Mouse (Mus musculus) mesoderm, embryonic 11.5 days (tissue): ENCODE data around the gene Amot.

Experiments used
- DNase-seq: peaks from one replicate; pipeline ENCODE4 v3.0.0-alpha.2; 2012; ENCODE audit warnings: low read depth, low spot score

Amot gene

DNA sequence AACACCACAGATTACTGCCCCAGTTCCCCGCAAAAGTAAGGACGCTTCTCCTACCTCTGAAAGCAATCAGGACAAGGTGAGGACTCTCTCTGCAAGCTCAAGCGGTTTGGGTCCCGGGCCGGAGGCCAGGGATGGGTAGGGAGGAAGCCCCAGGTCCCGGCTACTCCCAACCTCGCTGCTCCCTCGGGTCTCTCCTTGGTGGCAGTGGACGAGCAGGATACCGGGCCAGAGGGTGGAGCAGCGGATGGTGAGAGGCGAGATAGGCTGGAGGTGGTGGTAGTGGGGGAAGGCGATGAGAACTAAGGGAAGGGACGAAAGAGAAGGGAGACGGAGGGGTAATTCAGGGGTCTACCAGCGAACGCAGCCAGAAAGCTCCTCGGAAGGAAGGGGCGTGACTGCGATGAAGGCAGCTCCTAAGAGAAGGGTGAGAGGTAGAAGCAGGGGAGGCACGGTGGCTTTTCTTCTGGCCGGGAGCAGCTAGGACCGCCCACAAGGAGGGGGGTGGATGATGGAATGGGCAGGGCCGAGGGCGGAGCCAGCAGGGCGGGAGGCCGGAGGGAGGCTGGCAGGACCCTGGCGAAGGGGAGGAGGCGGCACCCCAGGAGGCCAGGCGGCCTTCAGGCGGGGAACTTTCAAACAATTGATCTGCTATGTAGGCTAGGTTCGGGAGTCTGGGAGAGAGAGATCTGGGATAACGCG, at the start of gene Amot:
Amot (minus strand) TSS at position 465 of the 699 bp plus-strand sequence.
- peak; percentile 89 for DNase-seq

DNA sequence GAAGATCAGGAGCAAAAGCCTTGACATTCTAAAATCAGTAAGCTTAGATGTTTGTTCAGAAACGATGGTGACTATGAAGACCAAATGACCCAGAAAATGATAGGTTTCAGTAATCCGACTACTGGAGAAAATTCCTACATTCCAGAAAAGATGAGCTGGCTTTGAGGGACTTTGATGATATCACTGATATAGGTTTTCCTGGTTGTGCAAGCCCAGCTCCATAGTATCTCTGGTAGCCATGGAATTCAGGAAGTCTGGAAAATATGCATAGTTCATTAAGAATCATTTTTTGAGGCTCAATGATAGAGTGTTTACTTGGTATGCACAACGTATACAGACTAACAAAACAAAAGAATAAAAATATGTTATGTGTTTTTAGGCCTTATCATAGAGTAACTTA, 40.1 kb upstream of the Amot start:
- no peak for DNase-seq

DNA sequence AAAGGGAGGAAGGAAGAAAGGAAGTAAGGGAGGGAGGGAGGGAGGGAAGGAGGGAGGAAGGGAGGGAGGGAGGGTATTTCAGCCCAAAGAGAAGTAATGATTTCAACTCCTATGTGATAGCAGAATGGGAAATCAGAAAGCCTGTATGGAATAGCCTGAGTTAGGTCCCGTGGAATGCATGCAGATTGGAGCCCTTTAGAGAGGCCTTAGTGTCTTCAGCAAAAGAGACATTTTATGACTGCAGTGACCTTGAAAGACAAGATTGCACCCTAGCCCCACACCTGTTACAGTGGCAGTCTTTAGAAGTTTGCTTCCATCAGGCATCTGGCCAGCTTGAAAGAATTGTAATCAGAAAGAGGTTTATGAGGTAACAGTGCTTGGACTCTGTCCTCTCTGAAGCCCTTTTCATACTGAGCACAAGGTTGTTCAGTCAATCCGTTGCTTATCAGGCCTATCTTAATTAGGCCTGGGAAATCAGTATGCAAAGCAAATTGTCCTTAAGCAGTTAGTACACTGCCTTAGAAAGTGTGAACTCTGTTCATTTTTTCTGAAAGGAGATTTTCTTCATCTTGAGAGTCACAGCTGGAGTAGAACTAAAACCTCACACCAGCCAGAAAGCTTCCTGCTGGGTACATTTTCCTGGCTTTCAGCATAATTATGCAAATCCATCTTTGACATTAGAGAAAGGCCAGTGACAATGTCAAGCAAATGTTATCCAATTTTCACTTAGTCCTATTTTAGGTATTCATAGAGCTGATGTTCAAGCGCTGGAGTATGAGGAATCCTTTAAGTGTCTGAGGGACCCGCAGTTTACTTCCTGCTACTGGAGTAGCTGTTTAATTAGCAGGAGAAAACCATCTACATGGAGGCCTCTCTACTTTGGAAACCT, 38.9 kb upstream of the Amot start:
- no peak for DNase-seq

DNA sequence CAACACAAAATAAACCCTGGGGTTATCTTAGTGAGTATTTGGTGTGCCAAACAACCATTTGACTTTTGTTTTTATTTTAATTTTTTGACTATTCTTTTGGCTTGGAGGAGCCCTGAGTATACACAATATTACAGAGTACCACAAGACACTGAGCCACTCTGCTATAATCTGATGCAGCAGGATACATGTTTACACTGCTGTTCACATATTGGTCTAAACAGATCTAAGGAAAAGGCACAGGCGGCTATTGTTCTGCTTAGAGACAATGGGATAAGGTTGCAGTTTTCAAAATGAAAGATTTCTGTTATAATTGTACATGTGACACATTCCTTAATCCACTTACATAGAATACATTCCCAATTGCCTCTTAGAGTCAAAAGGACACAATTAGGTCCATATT, 36.1 kb upstream of the Amot start:
- no peak for DNase-seq

DNA sequence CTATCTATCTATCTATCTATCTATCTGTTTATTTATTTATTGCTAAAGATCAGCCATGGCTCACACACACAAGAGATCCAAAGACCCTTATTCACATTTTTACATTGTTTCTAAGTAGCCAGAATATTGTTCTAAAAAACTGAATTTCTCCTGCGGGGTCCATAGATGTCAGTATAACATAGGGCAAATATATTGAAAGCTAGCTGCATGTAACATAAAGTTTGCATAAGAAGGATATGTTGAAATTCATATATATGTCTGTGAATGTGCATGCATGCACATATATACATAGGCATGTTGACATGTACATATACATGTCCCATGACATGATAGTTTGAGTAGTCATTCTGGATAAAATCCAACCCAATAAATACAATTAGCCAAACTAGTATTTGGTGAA, 35.3 kb upstream of the Amot start:
- DNase-seq, result no peak

DNA sequence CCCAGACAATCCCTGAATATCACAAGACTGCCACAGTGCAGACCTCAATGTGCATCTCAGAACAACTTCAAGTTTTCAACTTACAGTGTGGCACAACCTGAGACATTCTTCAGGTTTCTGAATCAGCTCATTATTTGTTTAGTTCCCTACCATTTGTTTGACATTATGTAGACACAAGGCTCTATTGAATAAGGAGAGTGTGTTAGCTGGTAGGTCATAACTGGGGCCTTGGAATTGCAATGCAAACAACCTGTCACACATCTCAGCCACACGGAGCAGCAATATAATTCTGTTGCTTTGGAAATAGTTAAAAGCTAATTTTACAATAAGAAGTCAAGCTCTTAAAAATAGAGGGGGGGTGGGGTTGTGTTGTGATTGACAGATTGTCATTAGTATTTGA, 24.6 kb upstream of the Amot start:
- no peak for DNase-seq

DNA sequence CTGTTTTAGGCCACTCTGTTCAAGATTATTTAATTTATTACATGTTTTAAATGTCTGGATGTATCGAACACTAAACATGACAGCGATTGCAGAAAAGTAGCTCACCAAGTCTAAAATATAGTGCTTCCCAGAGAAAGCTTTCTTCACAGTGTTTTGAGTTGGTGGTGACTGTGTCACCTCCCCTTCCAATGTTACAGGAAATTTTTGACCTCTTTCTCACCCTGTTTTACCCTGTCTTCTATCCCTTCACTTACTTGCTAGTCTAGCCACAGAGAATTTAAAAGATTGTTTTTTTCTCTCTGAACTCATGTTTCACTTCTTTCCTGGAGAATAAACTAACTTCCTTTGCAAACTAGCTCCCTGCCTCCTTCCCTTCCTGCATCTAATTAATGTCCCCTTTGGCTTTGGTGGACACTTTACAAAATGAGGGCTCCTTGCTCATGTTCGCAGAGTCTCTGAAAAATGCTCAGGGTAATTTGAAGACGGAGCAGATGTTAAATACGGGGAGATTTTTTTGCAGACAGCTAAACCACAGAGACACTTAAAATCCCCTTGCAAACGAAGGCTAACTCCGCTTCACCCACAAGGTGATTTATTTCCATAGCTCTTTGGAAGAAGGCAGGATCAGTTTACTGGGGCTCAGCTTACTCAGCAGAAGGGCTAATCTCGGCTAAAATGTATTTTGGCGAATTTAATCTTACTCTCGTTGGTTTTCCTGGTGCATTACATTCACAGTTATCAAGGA, 11.5 kb upstream of the Amot start:
- DNase-seq, result peak; percentile 28

DNA sequence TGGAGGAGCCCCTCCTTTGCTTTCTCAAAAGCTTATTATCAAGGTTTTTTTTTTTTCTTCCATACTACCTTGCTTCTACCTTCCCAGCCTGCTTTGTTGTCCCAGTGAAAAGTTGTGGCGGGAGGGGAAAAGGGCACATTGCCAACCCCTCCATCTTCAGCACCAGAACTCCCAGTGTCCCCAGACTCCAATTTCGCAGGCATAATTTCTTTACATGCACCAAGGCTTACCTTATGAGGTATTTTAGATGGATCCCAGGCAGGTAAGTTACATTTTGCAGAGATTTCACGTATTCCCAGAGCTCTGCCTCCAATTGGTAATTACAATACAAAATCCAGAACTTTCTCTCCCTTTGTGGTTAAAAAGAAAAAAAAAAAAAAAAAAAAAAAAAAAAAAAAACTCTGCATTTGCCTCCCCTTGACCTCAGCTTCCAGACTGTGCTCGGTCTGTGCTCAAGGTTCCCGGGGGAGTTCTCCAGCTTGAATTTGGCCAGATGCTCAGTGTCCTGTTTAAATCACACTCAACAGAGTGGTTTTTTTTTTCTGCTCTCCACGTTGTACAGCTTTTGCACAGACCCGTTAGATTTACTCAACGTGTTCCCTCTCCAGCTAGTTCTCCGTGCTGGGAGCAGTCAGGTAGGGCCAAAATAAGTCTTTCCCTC, 10.6 kb upstream of the Amot start:
- peak; percentile 41 for DNase-seq

DNA sequence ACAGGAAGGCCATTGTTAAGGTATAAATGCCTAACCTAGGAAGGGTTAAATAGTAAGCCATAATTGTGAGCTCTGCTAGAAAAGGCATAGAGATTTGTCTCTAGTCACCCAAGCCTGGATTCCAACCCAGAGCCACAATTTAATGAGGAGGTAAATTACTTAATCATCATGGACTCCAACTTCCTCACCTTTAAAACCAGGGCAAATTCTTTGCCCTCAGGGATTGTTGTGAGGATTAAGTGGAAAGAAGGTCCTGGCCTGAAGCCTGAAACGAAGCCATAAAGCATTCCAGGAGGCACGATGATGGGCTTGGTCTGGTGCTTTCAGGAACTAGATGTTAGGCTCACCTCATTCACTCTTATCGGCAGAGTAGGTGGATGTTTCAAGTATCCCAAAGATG, 5.7 kb upstream of the Amot start:
- DNase-seq, result no peak

DNA sequence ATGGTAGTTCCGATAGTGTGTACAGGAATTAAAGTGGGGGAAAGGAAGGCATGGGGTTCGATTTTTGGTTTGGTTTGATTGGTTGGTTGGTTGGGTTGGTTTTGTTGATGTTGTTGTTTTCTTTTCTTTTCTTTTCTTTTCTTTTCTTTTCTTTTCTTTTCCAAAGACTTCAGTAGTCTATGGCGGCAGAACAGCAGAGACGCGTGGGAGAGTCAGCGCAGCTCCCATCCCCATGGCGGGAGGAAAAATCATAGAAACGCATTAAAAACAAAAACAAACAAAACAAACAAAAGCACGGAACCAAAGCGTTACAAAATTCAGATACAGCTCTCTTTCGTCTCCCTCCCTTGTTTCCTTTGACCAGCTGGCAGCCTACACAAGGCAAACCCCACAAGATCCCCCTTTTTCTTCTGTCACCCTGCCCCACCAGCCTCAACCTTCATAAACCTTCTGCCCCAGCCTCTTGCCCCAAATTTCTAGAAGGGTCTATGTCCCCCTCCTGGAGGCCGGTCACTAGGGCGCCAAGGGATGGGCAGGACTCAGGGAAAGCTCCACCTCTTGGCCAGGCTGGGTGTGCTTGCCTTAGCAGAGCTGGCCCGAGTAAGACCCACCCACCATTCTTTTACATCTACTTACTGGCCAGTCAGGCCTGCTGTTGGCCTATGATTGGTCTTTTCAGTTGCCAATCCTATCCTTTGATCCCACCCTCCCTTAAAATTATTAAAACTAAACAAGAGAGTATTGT, 648 bp upstream of the Amot start:
- DNase-seq, result peak; percentile 77

DNA sequence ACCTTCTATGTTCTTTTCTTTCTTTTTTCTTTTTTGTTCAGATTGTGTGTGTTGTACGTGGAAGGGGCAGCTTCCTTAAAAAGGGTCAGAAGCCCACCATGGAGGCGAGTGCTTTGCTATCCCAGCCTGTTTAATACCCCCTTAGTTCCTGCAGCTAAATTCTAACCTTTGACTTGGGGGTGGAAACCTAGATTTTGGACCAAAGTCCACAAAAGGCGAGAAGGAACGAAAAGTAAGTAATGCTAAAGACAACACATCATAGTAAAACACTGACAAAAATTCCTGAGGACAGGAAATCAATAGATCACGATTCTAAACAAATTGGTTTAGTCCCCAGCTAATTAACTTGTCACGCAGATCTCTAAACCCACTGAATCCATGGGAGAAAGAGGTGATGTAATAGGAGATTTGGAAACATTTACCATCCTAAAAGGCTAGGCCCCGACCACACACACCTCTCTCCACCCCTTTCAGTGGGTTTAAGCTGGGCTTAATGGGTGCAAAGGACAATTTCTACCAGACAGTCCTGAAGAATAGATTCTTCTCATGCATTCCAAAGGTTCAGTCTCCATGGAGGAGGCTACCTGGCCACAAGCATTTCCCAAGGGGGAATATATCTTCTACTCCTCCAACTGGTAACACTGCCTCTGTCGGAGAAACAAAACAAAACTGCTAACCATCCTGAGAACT, 3.2 kb downstream of the Amot start:
- DNase-seq, result no peak

DNA sequence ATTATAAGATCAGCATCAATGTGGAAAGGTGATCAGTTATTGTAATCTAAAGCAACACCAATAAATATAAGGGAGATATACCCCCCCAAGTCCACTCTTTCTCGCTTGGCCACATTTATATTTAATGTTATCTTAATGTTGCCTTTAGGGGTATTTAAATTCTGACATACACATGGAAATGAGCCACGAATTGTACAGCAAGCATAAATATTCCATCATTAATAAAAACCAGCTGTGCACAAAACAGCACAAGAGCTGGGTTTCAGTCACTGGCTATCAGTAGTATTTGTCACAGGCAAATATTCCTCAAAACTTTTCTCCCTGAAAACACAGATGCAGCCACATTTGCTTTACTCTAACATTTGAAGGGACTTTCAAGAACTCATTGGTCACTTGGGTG, 5.9 kb downstream of the Amot start:
- no peak for DNase-seq

DNA sequence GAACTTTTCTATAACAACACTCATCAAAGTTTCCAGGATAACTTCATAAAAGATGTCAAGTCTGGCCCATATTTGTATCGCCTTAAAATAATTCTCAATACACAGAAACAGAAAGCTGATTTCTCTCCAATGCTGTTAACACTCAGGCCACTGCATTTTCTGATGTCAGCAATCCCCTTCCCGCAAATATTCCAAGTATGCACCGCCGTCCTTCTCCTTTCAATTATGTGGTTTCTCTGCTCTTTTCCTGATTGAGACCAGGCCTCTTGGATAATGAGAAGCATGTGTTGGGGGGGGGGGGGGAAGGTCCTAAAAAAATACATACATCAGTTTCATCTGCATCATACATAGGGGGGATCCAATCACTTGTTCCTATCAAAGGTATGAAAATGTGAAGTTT, 6.3 kb downstream of the Amot start:
- DNase-seq, result peak; percentile 44

DNA sequence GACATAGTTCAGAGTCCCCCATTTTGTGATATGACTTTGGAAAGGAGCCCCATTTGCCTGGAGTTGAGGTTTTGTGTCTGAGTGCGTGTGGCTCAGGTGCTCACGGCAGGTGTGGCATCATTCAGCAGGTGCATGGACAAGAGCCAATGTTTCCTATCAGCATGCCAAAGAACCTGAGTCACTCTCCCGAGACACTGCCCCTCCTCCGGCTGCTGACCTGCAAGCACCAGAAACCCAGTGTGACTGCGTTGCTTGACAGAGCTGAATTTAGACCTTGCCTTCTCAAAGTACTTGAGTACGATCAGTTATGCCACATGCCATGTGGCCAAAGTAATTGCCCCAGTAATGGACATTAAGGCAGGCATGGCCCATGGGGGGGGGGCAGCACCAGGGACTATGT, 7.5 kb downstream of the Amot start:
- DNase-seq, result no peak

DNA sequence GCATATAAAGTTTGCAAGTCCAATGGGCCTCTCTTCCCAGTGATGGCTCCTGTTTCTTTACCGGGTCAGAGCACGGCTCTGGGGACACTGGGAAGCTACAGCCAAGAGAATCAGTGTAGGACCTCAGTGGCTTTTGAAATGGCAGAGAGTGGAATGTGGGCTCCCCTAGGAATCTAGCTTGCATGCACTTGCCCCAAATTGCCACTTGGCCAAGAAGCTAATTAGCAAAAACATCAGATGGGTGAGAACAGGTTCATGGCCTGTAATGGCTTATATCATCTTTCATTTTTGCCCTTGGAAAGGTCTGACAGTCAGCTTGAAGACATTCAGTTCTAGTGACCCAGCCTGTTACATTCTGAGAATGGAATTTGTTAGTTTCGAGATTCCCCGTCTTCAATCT, 9.6 kb downstream of the Amot start:
- no peak for DNase-seq

DNA sequence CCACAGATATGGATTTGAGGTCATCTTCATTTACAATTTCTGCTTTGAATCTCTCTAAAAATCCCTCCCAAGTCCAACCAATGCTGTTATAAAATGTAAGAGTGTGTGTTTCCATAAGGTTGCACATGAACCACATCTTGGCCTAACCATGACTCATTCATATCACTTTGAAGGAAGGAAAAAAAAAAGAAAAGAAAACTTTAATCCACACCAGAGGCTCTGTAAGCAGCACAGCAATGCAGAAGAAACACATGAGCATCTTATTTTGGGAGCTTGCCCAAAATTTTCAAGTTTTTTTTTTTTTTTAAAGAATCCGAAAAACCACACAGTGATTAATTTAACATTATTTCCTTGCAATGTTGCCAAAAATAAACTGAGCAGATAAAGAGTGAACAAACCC, 14.2 kb downstream of the Amot start:
- DNase-seq, result no peak

DNA sequence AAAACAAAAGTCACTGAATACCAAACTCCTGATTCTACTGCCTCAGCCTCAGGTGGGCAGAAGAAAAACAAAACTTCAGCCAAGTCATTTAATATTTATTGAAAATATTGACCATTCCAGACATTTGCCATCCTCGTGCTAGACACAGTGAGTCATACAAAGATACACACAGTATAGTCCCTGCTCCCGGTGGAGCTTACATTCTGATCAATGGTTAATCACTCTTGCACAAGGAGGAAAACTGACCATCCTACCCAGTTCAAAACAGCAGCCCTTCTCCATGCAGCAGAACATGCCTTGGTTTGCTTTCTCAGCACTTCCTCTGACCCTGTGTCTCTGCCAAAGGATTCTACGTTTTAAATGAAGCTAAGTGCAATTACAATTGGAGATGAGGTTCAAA, 14.6 kb downstream of the Amot start:
- no peak for DNase-seq

DNA sequence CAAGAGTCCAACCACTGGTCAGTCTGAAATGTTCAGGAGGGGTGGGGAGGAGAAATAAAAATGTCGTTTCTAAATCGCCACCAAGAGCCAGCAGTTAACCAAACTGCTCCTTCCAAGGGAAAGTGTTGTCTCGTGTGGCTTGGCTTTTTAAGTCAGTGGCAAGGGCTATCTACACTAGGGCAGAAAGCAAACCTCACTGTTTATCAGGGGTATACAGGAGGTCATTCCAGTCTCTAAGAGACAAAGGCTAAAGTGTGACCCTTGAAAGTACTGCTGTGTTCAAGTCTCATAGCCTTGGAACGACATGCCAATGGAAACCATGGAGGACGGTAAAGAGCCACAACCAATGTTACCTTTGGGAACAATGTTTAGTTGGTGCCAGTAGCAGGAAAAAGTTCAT, 15.0 kb downstream of the Amot start:
- DNase-seq, result no peak

DNA sequence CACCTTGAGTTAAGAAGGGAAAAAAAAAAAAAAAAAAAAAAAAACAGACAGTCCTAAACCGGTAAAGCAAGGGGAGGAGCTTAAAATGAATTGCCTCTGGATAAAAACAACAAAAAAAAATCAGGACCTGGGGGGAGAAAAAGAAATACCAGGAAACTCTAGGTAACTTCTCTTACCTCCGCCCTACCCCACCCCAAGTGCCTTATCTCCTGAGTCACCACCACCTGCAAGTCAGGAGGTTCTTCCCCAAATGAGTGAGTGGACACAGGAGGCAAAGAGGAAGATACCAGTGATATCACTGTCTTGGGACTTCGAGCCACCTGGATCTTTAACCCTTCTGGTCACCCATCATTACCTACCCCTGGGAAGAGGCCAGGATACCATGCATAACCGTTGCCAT, 19.5 kb downstream of the Amot start:
- DNase-seq, result no peak

DNA sequence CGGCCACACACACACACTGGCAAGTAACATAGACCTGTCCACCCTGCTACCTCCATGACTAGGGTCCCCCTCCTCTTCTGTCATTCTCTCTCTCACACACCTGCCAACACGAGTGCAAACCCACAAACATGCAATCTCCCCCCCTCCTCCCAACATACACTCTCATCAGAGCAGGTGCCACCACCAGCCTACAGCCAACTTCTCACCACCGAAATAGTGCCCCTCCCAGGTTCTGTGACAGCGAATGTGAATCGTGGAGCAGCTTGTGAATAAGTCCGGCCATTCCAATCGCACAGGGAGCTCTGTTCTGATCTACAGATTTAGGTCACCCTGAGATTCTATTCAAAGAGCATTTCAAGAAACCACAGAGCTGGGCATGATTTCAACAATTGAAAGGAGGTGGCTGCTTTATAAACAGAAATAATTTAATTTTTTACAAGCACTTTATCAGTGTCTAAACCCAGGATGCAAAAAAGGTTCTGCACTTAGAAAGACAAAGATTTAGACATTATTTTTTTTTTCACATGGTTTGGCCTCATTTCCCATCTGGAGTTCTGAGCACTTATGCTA, 21.4 kb downstream of the Amot start:
- no peak for DNase-seq
